Mouse (Mus musculus) forebrain, embryonic 14.5 days (tissue): ENCODE measurements around the gene Gdf7. TPM values are rescaled to one million over a fixed set of nuclear protein-coding genes. Genes with fewer than 3 reads are reported as not detected.

Experiments
- ATAC-seq: fragments of 200-750 bp; cut with Nextera tagmentation; 2 replicates; pipeline ENCODE4 v1.8.0; 2017; ENCODE audit warnings: mild to moderate bottlenecking, moderate library complexity
- DNase-seq: peaks from one replicate; pipeline ENCODE4 v3.0.0-alpha.2; 2015; ENCODE audit warnings: low spot score
- H3K27ac ChIP-seq: fragments of 300-500 bp; sonication (generic); 2 replicates; pipeline ENCODE4 v1.5.1; 2014; ENCODE audit warnings: low read depth, mild to moderate bottlenecking, control low read depth, low read length, moderate library complexity
- H3K27me3 ChIP-seq: fragments of 300-500 bp; sonication (generic); replicated peaks from 2 replicates; pipeline ENCODE4 v1.6.1; 2014; ENCODE audit warnings: low read length, control low read depth, mixed read lengths; ENCODE audit not compliant: control insufficient read depth, insufficient read depth
- H3K36me3 ChIP-seq: fragments of 300-500 bp; sonication (generic); 2 replicates; pipeline ENCODE4 v1.6.1; 2014; ENCODE audit warnings: low read length, control low read depth; ENCODE audit not compliant: control insufficient read depth, insufficient read depth
- H3K4me1 ChIP-seq: fragments of 300-500 bp; sonication (generic); 2 replicates; pipeline ENCODE4 v1.6.1; 2014; ENCODE audit warnings: antibody characterized with exemption, low read length, control low read depth; ENCODE audit not compliant: control insufficient read depth, insufficient read depth
- H3K4me2 ChIP-seq: fragments of 300-500 bp; sonication (generic); 2 replicates; pipeline ENCODE4 v1.6.1; 2014; ENCODE audit warnings: mild to moderate bottlenecking, control low read depth, low read length
- H3K4me3 ChIP-seq: fragments of 300-500 bp; sonication (generic); 2 replicates; pipeline ENCODE4 v1.5.1; 2014; ENCODE audit warnings: low read depth, low read length, control low read depth
- H3K9ac ChIP-seq: fragments of 300-500 bp; sonication (generic); 2 replicates; pipeline ENCODE4 v1.6.1; 2014; ENCODE audit warnings: mild to moderate bottlenecking, low read length, control low read depth, moderate library complexity
- H3K9me3 ChIP-seq: fragments of 300-500 bp; sonication (generic); replicated peaks from 2 replicates; pipeline ENCODE4 v1.6.1; 2016; ENCODE audit warnings: low read length, control low read depth, mixed read lengths; ENCODE audit not compliant: control insufficient read depth
- WGBS: fragments of 180-500 bp; shearing (Covaris S2); extraction: QIAGEN DNeasy Blood & Tissue Kit; methylation state at CpG from one replicate; pipeline ENCODE4 v1.1.7; 2014; 5-methylcytosine and 5-hydroxymethylcytosine counted together
- polyA plus RNA-seq: library from polyadenylated mRNA; unstranded; fragments of >200 nt; fragmentation: Nextera tagmentation; extraction: Ambion mirVana; gene quantifications from 2 replicates; pipeline ENCODE4 v1.2.1, GENCODE M21; 2014

The Gdf7 gene
- polyA plus RNA-seq, 1 experiment from 2014 or later = not detected

- no peaks in the 10 kb centered on the region for H3K9me3 ChIP-seq
- 89% methylated on average over 2 of the region's 2 CpGs for WGBS
- no peaks in the 10 kb centered on the region for H3K4me1 ChIP-seq
- H3K4me2 ChIP-seq = no peak overlapping the region
- no peak overlapping the region for H3K27ac ChIP-seq
- DNase-seq (no peak), ATAC-seq (no peak)
- H3K27me3 ChIP-seq = no peaks in the 10 kb centered on the region
- no peak overlapping the region for H3K9ac ChIP-seq
- H3K4me3 ChIP-seq = no peak overlapping the region
- 0 out of 2 replicates have a peak, but pooled peaks cover 4% of the 10 kb centered on the region for H3K36me3 ChIP-seq
These were observed 30.3 kb downstream of the Gdf7 start for GRCm38 (mm10) chr12:8271405-8271804.

- 95% methylated on average over 11 of the region's 11 CpGs for WGBS
- no peaks in the 10 kb centered on the region for H3K9me3 ChIP-seq
- no peaks in the 10 kb centered on the region for H3K36me3 ChIP-seq
- DNase-seq = no peak
- H3K4me2 ChIP-seq = no peak overlapping the region
- no peak overlapping the region for H3K27ac ChIP-seq
- no peaks in the 10 kb centered on the region for H3K4me1 ChIP-seq
- no peak for ATAC-seq
- no peak overlapping the region for H3K4me3 ChIP-seq
- H3K27me3 ChIP-seq = no peaks in the 10 kb centered on the region
- H3K9ac ChIP-seq = no peak overlapping the region
These were observed 32.1 kb downstream of the Gdf7 start for GRCm38 (mm10) chr12:8269627-8270026.

GRCm38 (mm10) chr12:8266311-8266710 is 35.4 kb downstream of the Gdf7 start:
- Histone ChIP-seq H3K4me3 (no peak overlapping the region), H3K4me1 (no peaks in the 10 kb centered on the region), H3K36me3 (no peaks in the 10 kb centered on the region), H3K9ac (no peak overlapping the region), H3K9me3 (no peaks in the 10 kb centered on the region), H3K4me2 (no peak overlapping the region), H3K27ac (no peak overlapping the region), H3K27me3 (no peaks in the 10 kb centered on the region)
- 91% methylated on average over 7 of the region's 7 CpGs for WGBS
- ATAC-seq = no peak
- no peak for DNase-seq

GRCm38 (mm10) chr12:8260297-8260696 is 41.5 kb downstream of the Gdf7 start:
- ATAC-seq = no peak
- Histone ChIP-seq H3K27ac (no peak overlapping the region), H3K36me3 (no peaks in the 10 kb centered on the region), H3K4me3 (no peak overlapping the region), H3K4me2 (no peak overlapping the region), H3K27me3 (no peaks in the 10 kb centered on the region), H3K9ac (no peak overlapping the region), H3K9me3 (no peaks in the 10 kb centered on the region), H3K4me1 (no peaks in the 10 kb centered on the region)
- DNase-seq = no peak
- WGBS = 89% methylated on average over 2 of the region's 2 CpGs

Other genes starting within 250 kb of the Gdf7 start
- gene Ldah, start 93.8 kb downstream of the Gdf7 start, polyA plus RNA-seq = 66.5 and 68.0 TPM in 2 replicates
- 8.3 and 8.4 TPM in 2 replicates for gene Hs1bp3, start 11.5 kb upstream of the Gdf7 start, polyA plus RNA-seq
- gene Rhob, start 198.1 kb upstream of the Gdf7 start, polyA plus RNA-seq = 74.4 and 94.6 TPM in 2 replicates